Mouse (Mus musculus): ENCODE measurements around the gene Dennd2d.

DNA sequence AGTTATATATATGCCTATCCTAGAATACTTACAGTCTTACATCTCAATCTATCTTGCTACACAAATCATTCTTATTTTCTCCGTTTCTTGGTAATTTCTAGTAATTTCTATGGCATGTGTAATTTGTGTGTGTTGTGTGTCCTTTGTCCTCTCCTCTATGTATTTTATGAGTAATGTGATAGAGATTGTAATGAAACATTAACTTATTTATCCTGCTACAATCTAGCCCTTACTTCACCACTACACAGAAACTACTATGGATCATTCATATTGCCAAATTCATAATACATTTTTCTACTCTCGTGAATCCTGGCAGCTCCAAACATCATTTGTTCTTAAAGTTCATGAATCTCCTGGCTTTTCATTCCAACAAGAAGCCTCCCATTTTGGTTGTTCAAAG, 45.8 kb downstream of the Dennd2d start:
- TF ChIP-seq POLR2A (IDR thresholded peaks at IDR 0.05; ENCODE audit: insufficient read length, low read depth) = no peak
- TF ChIP-seq TCF12 (IDR thresholded peaks at IDR 0.05; ENCODE audit: insufficient read depth, poor library complexity, severe bottlenecking) = no peak
